Mouse (Mus musculus): ENCODE results near the gene 4932415D10Rik. TPM values are rescaled to one million over a fixed set of nuclear protein-coding genes. Genes with fewer than 3 reads are reported as not detected.

Gene 4932415D10Rik
- total RNA-seq (2021): not detected
- long read RNA-seq, experiment 1: 0 reads
- long read RNA-seq, experiment 2: 0 reads

- DNase-seq (ENCODE audit: low spot score in 2 of 2): no peak
These were observed at the start of gene 4932415D10Rik for GRCm38 (mm10) chr10:82316482-82316881. Gene 4932415D10Rik (minus strand): TSS chr10:82316582.

DNA sequence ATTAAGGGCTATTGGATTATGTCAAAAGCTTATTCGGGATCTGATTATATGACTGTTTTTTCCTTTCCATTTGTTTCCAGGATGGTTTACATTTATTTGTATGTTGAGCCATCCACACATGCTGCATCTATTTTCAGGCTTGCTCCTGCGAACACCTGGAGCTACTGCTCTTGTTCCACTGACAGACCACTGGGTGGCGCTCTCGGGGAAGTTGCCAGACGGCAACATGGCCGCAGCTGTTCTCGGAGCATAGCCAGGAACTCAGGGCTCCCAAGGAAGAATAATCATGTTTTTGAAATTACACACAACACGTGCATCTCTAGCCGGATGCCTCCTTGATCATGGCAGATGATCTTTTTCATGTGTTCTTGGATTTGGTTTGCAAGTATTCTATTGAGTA is 45.5 kb upstream of the 4932415D10Rik start:
- DNase-seq (ENCODE audit: low spot score in 2 of 2): no peak

DNA sequence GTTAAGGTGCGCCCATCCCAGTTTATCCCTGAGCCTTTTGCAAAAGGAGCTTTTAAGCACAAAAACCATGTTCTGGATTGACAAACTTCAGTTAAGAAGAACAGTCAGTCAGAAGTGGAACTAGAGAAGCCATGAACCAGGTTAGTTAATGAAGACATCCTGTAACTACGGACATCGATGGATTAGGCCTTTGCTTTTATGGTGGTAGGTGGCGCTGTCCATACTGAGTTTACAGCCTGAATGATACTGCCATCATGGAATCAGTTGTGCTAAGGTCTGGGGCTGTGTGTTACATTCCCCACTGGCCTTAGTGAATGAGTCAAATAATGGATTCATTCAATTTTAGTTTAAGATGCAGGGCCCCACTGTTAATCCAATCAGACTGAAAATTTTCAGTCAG is 39.0 kb upstream of the 4932415D10Rik start:
- DNase-seq (ENCODE audit: low spot score in 2 of 2): no peak

GRCm38 (mm10) chr10:82354083-82355010 is 38.0 kb upstream of the 4932415D10Rik start, which contains the start of gene Gm4924:
Gene Gm4924 (plus strand): TSS chr10:82354255.
- DNase-seq (ENCODE audit: low spot score in 2 of 2): peak; percentile 52 to 75

DNA sequence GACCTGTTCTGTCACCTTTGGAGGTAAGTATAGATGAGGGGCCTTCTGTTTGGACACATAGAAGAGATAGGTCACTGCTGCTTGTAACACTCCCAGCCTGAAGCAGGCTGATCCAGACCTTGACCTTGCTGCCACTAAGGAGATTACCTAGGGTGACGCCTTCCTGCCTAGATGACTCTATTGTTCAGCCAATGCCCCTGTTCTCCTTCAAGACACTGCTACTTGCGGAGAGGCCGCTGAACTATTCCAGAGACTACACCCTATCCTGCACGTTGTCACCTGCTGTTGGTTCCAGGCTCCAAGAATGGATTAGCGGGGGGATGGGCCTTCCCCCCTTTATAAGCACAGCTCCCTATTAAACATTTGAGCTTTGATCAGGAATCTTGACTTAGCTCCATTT is 13.4 kb upstream of the 4932415D10Rik start:
- no peak for DNase-seq (ENCODE audit: low spot score in 2 of 2)

GRCm38 (mm10) chr10:82320134-82320533 is 3.8 kb upstream of the 4932415D10Rik start:
- DNase-seq (ENCODE audit: low spot score in 2 of 2): no peak

DNA sequence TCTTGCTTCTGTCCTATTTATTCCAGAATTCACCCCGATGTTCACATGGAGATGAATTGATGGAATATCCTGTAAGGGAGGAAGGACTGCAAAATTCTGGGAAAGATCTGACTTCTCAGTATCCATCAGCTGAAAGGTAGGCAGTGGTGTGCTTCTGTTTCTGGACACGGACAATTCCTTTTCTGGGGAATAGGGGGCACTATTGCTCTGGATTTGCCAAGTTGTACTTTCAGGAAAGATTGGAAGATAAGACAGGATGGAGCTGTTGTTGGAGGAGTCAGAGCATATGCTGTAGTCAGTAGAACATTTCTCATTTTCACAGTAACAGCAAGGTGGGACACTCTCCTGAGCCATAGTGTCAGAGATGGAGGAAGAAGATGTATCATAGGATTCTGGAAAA is 19.9 kb downstream of the 4932415D10Rik start:
- DNase-seq (ENCODE audit: low spot score in 2 of 2): no peak

DNA sequence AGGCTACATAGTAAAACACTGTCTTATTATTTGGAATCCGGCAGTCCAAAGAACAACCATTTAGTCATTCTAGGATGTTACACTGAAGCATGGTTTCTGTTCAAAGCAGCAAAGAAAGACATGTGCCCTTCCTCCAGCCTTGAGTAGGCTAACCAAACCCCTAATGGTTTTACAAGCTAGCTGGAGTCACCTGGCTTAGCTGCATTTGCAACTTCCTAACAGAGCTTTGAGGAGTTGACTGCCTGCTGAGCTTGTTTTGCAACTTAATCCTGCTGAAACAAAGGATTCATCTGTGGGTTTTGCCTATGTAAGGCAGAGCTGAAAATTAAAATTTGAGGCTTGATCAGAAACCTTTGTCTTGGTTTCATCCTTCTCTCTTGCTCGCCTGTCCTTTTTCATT is 59.1 kb downstream of the 4932415D10Rik start:
- DNase-seq (ENCODE audit: low spot score in 2 of 2): no peak

GRCm38 (mm10) chr10:82245021-82245420 is 71.4 kb downstream of the 4932415D10Rik start:
- DNase-seq (ENCODE audit: low spot score in 2 of 2): no peak

DNA sequence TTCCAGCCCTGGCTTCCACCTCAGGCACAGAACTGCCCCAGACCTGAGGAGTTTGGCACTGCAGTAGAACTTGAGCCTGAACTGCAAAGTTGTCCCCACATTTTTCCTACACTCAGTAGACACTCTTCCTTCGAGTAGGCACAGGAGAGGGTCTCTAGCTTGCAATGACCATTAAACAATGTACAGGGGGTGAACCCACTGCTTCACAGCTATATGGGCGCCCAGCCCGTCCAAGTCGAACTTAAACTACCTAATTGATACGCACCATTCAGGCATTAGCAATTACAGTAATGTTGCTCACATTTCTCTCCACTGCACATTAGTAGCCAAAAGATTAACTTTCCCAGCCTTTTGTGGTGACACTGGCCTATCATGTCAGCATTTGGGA is 75.0 kb downstream of the 4932415D10Rik start:
- DNase-seq (ENCODE audit: low spot score in 2 of 2): no peak

DNA sequence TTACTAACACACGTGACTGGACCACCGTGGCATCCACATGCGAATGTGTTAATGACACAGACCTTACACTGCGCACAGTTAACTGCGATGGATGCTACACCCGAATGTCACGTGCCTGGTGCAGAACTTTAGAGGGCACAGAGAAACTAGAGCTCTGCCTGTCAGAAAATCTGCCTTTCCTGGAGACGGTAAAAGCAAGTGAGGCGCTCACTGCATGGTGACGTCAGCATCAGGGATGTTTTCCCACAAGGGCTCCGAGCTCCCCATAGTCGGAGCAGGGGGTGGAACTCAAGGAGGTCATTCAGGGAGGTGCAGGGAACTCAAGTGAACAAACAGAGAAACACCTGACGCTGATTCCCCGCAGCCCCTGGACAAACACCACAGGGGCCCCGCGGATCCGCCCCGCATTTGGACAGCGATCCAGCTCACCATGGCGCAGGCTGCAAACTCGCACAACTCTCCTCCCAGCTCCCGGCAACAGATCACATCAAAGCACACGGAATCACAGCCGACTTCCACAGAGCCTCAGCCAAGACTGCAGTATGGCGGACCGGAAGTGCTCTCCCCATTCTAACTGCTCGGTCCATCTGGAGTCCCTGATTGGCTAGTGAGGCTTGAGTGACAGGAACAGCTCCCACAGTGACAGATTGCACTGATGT is 75.5 kb downstream of the 4932415D10Rik start, which contains the start of gene Zfp938:
Zfp938 (minus strand) TSS at position 539 of the 659 bp plus-strand sequence.
- DNase-seq (ENCODE audit: low spot score in 2 of 2): peak; percentile 45 to 77

Other genes with a start within 250 kb of the 4932415D10Rik start
- gene BC024063, start 233.2 kb downstream of the 4932415D10Rik start, total RNA-seq (2021): 1 to 10 TPM; 3.2 to 3.3 TPM
- gene AU041133, start 188.6 kb downstream of the 4932415D10Rik start, total RNA-seq (2021): 1 to 10 TPM; 4.3 to 4.5 TPM
- 1 to 10 TPM; 8.2 to 8.9 TPM for gene Zfp938, start 75.3 kb downstream of the 4932415D10Rik start, total RNA-seq (2021)
- gene Gm4924, start 37.7 kb upstream of the 4932415D10Rik start, total RNA-seq (2021): 1 to 10 TPM; 2.9 to 5.8 TPM
- gene Gm1553, start 176.0 kb upstream of the 4932415D10Rik start, total RNA-seq (2021): not detected